Mouse (Mus musculus) stomach, postnatal 0 days (tissue): ENCODE data around the gene Capns2.

Experiments used
- CTCF ChIP-seq: IDR thresholded peaks from 2 replicates; pipeline ENCODE4 v1.5.1; 2016; ENCODE audit warnings: antibody characterized with exemption, low read depth, mild to moderate bottlenecking, moderate library complexity
- EP300 ChIP-seq: optimal IDR thresholded peaks from 2 replicates; pipeline ENCODE3; 2016; ENCODE audit warnings: antibody characterized with exemption

- no peak for TF ChIP-seq CTCF
- no peak for TF ChIP-seq EP300
Measured at GRCm38 (mm10) chr8:92872063-92872759, 29.0 kb upstream of the Capns2 start.
